Mouse (Mus musculus): ENCODE measurements around the gene Med12l.

- TF ChIP-seq CTCF (IDR thresholded peaks at IDR 0.05; ENCODE audit: low read depth) (no peak), EP300 (IDR thresholded peaks at IDR 0.05; ENCODE audit: low read depth) (no peak)
These were observed 164.4 kb downstream of the Med12l start for GRCm38 (mm10) chr3:59169921-59170627.
